Mouse (Mus musculus) cortical plate, adult 2 months (tissue): Measurements from ENCODE around the gene Psen1. TPM values are rescaled to one million over a fixed set of nuclear protein-coding genes. Genes with fewer than 3 reads are reported as not detected.

Experiments
- H3K27ac ChIP-seq: fragments of 200-500 bp; 2 replicates; pipeline ENCODE4 v1.5.1; 2012; ENCODE audit warnings: low read length, control low read depth, inconsistent platforms; ENCODE audit not compliant: insufficient read depth
- H3K4me1 ChIP-seq: fragments of 200-500 bp; 2 replicates; pipeline ENCODE4 v1.6.1; 2011; ENCODE audit warnings: low read length; ENCODE audit not compliant: control insufficient read depth, insufficient read depth
- H3K4me3 ChIP-seq: fragments of 200-500 bp; 2 replicates; pipeline ENCODE4 v1.5.1; 2011; ENCODE audit warnings: mild to moderate bottlenecking, low read length, control low read depth; ENCODE audit not compliant: insufficient read depth
- CTCF ChIP-seq: fragments of 200-500 bp; IDR thresholded peaks from 2 replicates; pipeline ENCODE4 v1.5.1; 2011; ENCODE audit warnings: mild to moderate bottlenecking, control low read depth, low read length; ENCODE audit not compliant: insufficient read depth; ENCODE audit errors: extremely low read depth
- POLR2A ChIP-seq: fragments of 200-500 bp; IDR thresholded peaks from 2 replicates; pipeline ENCODE4 v1.6.1; 2011; ENCODE audit warnings: mild to moderate bottlenecking, low read length, control low read depth; ENCODE audit not compliant: insufficient read depth; ENCODE audit errors: extremely low read depth
- polyA plus RNA-seq: library from polyadenylated mRNA; depleted of rRNA; stranded (reverse); fragments of >200 nt; gene quantifications from 2 replicates; pipeline ENCODE4 v1.2.3, GENCODE M21; 2012

Gene Psen1
- polyA plus RNA-seq, 1 experiment, result 37.7 TPM

GRCm38 (mm10) chr12:83719431-83719830, 31.5 kb downstream of the Psen1 start:
- Histone ChIP-seq H3K4me1 (peaks cover 9% of the 10 kb centered on the region; the same call in 1 of the 2 replicates), H3K4me3 (no peak overlapping the region), H3K27ac (no peak overlapping the region)
- TF ChIP-seq POLR2A (no peak), CTCF (no peak)

GRCm38 (mm10) chr12:83721281-83721680, 33.3 kb downstream of the Psen1 start:
- Histone ChIP-seq H3K4me3 (no peak overlapping the region), H3K4me1 (peaks cover 6% of the 10 kb centered on the region; the same call in 1 of the 2 replicates), H3K27ac (0 out of 2 replicates have a peak overlapping the region, but pooled peaks have one; percentile 16)
- TF ChIP-seq POLR2A, result no peak
- TF ChIP-seq CTCF, result no peak

GRCm38 (mm10) chr12:83723037-83723436, 35.1 kb downstream of the Psen1 start:
- TF ChIP-seq POLR2A (no peak), CTCF (no peak)
- Histone ChIP-seq H3K27ac (no peak overlapping the region), H3K4me3 (no peak overlapping the region), H3K4me1 (peaks cover 3% of the 10 kb centered on the region; the same call in 1 of the 2 replicates)

- no peak for TF ChIP-seq POLR2A
- no peak for TF ChIP-seq CTCF
- H3K27ac ChIP-seq, result no peak overlapping the region
- no peaks in the 10 kb centered on the region for H3K4me1 ChIP-seq
- H3K4me3 ChIP-seq, result no peak overlapping the region
Observed at GRCm38 (mm10) chr12:83726510-83727308, 38.8 kb downstream of the Psen1 start.

- H3K4me1 ChIP-seq, result no peaks in the 10 kb centered on the region
- no peak overlapping the region for H3K4me3 ChIP-seq
- TF ChIP-seq CTCF (no peak), POLR2A (no peak)
- no peak overlapping the region for H3K27ac ChIP-seq
Observed at GRCm38 (mm10) chr12:83732225-83732624, 44.3 kb downstream of the Psen1 start.

GRCm38 (mm10) chr12:83734047-83734446, 46.1 kb downstream of the Psen1 start:
- Histone ChIP-seq H3K27ac (no peak overlapping the region), H3K4me1 (no peaks in the 10 kb centered on the region), H3K4me3 (no peak overlapping the region)
- no peak for TF ChIP-seq POLR2A
- no peak for TF ChIP-seq CTCF

- Histone ChIP-seq H3K4me3 (no peak overlapping the region), H3K27ac (no peak overlapping the region), H3K4me1 (no peaks in the 10 kb centered on the region)
- TF ChIP-seq CTCF, result no peak
- no peak for TF ChIP-seq POLR2A
Observed at GRCm38 (mm10) chr12:83736236-83736635, 48.3 kb downstream of the Psen1 start.

GRCm38 (mm10) chr12:83738651-83739050, 50.7 kb downstream of the Psen1 start:
- no peak for TF ChIP-seq POLR2A
- no peak for TF ChIP-seq CTCF

GRCm38 (mm10) chr12:83741722-83742121, 53.8 kb downstream of the Psen1 start:
- Histone ChIP-seq H3K4me3 (no peak overlapping the region), H3K27ac (no peak overlapping the region), H3K4me1 (no peaks in the 10 kb centered on the region)
- TF ChIP-seq CTCF, result no peak
- no peak for TF ChIP-seq POLR2A

More at GRCm38 (mm10) chr12:83738651-83739050, 50.7 kb downstream of the Psen1 start:
- Histone ChIP-seq H3K4me1 (no peaks in the 10 kb centered on the region), H3K4me3 (no peak overlapping the region), H3K27ac (no peak overlapping the region)

GRCm38 (mm10) chr12:83742834-83743233, 54.9 kb downstream of the Psen1 start:
- Histone ChIP-seq H3K4me1 (no peaks in the 10 kb centered on the region), H3K27ac (no peak overlapping the region), H3K4me3 (no peak overlapping the region)
- TF ChIP-seq CTCF (no peak), POLR2A (no peak)
